Mouse (Mus musculus) heart, postnatal 0 days (tissue): Measurements from ENCODE around the gene Gm28308.

Experiments
- CTCF ChIP-seq: IDR thresholded peaks from 2 replicates; pipeline ENCODE4 v1.5.1; 2016; ENCODE audit warnings: antibody characterized with exemption, control low read depth, low read depth
- EP300 ChIP-seq: IDR thresholded peaks from 2 replicates; pipeline ENCODE4 v1.6.1; 2016; ENCODE audit warnings: antibody characterized with exemption, low read depth

DNA sequence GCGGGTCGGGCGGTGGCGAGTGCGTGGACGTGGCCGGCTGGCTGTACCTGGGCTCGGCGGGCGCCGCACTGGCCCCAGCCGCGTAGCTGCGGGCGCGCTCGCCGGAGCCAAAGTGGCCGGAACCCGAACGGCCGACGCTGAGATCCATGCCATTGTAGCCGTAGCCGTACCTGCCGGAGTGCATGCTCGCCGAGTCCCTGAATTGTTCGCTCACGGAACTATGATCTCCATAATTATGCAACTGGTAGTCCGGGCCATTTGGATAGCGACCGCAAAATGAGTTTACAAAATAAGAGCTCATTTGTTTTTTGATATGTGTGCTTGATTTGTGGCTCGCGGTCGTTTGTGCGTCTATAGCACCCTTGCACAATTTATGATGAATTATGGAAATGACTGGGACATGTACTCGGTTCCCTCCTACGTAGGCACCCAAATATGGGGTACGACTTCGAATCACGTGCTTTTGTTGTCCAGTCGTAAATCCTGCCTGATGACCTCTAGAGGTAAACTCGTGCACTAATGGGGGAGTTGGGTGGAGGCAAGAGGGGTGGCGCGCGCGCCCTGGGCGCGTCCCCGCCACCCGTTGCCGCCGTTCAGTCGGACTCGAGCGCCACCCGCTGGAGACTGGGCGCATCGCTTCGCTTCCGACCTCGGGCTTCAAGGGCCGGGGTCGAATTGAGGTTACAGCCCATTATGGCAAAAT, 8.9 kb downstream of the Gm28308 start, which contains the start of gene Hoxa5:
- peak; percentile 64 for TF ChIP-seq CTCF
- no peak for TF ChIP-seq EP300
